Mouse (Mus musculus) v-Abl transformed pro-B cells (cell line): ENCODE measurements around the gene Homer3.

Source experiments
- in situ Hi-C, 2 experiments: fragments of 400-800 bp; cut with MboI; formaldehyde crosslinking; loops; one replicate each; pipeline ENCODE4 v1.15.1; 2025; ENCODE audit not compliant: unreplicated experiment in 2 of 2

Homer3 gene

DNA sequence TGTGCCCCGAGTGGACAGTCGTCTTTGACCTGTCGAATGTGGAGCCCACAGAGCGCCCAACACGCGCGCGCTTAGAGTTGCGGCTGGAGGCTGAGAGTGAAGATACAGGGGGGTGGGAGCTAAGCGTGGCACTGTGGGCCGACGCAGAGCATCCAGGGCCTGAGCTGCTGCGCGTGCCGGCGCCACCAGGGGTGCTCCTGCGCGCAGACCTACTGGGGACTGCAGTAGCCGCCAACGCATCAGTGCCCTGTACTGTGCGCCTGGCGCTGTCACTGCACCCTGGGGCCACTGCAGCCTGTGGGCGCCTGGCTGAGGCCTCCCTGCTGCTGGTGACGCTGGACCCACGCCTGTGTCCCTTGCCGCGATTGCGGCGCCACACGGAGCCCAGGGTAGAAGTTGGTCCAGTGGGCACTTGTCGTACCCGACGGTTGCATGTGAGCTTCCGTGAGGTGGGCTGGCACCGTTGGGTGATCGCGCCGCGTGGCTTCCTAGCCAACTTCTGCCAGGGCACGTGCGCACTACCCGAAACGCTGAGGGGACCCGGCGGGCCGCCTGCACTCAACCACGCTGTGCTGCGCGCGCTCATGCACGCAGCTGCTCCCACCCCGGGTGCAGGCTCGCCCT lies 48.2 kb downstream of the Homer3 start:
- in situ Hi-C loops = no loop called here

DNA sequence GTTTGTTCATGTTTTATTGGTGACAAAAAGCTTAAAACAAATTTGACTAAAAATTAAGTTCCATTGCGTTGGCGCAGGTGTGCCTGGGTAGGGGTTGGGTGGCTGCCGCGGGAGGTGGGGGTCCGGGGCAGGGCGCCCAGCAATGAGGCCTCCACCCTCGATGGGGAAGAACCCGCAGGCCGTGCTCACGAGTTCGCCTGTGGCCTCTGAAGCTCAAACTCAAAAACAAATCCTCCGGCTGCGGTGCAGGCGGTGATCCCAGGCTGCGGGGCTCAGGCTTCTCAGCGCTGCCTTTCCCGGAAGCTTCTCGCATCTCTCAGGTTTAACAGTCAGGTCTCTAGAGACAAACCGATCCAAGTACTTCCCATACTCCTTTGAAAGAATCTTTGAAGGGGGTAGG lies 48.9 kb downstream of the Homer3 start:
- in situ Hi-C loops = no loop called here

DNA sequence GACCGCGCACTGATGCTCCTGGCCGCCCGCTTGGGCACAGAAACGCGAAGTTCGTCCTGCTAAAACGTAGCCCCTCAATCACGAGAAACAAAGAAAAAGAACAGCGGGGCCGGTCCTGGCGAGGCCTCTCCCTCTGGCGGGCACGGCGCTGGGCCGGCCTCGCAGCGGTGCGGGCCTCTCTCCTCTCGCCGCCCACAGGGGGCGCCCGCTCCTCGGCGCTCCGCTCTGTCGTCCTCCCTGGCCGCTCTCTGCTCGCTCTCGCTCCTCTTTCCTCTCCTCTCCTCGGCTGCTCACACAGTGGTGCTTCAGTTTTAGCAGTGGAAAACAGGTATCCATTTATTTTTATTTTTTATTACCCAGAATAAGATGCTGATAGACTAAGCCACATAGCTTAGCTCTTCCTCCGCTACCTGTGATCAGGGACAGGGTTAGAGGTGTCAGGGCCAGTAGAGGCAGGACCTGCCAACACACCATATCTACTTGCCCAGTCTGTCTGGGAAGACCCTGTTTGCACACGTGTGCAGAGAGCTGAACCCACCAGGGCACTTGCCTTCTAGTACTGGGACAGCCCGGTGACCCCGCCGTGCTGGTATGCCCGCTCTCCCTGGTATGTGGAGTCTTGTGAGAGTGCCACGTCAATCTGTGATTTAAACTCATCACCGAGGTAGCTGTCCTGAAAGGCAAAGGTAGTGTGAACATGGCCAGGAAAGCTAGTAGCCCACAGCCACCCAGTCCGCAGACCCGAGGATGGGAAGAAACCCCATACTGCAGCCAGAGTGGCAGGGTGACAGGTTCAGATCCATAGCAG lies 49.6 kb downstream of the Homer3 start:
- in situ Hi-C loops = no loop called here

DNA sequence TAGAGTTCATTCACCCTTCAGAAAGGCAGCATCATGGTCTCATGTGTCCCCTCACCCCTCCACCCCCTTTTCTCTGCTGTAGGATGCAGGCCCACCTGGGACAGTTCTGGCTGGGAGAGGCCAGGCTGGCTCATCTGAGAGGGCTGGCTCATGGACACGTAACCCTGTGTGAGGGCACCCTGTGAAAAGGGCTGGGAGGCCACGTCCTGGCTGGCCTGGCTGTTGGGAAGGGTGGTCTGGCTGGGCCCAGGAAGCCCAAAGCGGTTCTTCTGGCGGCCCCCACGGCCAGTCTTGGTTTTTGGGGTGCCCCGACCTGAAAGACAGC lies 50.2 kb downstream of the Homer3 start:
- in situ Hi-C loops = no loop called here

DNA sequence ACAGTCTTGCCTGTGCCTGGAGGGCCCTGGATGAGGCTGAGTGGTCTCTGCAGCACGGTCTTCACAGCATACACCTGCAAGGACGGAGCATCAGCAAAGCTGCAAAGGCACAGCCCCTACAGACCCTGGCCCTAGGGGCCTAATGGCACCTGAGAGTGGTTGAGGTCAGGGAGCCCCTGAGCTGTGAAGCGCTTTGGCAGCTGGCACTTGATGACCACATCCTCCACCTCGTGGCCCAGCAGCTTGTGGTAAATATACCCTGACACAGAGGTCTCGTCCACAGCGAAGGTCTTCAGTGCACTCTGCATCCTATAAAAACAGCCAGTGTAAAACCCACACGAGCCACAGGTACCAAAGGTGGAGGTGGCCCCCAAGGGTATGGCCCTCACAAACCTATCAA lies 56.3 kb downstream of the Homer3 start:
- in situ Hi-C loops = no loop called here

DNA sequence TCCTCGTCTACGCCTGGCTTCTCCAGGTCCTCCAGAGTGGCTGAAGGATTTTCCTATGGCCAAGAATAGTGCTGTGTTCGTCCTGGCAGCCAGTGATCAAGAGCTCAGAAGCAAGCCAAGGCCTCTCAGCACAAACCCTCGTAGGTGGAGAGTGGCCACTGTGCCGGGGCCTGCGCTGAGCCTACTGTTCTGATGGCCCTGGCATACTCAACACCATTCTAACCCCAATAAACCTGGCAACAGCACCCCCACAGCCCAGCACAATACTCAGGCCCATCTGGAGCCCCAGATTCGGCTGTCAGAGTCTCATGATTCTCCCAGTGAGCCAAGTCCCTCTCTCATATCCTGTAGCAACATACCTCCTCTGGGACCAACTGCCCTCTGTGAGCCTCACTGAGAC lies 58.0 kb downstream of the Homer3 start:
- in situ Hi-C loops = loop anchor here in 1 of 2 experiments (5.0 kb wide), 1 partner anchor 33 kb away; no protein-coding TSS in a partner anchor

DNA sequence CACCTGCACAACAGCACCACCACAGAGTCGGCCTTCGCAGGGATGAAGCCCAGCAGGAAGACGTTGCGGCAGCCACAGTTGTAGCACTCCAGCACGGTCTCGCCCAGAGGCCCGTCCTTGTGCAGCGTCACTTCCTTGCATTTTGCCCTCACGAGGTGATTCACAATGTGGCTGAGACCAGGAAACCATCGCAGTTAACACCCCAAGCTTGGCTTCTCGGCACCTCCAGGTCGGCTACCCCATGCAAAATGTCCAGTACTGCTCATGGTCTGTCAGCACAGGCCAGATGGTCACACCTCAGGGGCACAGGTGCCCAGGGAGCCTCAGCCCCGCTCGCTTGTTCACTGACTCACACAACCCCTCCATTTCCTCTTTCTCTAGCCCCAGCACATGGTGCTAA lies 59.4 kb downstream of the Homer3 start:
- in situ Hi-C loops = loop anchor here in 1 of 2 experiments (5.0 kb wide), 1 partner anchor 35 kb away; no protein-coding TSS in a partner anchor

DNA sequence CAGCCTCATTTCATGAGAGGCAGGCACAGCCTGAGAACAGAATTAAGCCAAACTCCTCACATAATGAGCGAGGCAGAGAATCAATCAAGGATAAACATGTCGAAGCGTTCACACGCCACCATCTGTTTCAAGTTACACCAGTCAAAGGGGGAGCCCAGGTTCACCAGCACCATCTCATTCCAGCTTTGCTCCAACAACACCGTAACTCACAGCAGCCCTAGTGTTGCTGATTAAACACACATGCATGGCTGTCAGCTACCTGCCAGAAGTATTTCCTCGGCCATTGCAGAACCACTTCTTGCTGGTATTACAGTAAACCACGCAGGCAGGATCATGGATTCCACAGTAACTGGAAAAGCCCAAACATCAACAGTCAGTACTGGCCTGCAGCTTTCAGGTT lies 60.4 kb downstream of the Homer3 start:
- in situ Hi-C loops = loop anchor here in 1 of 2 experiments (5.0 kb wide), 1 partner anchor 36 kb away; no protein-coding TSS in a partner anchor

DNA sequence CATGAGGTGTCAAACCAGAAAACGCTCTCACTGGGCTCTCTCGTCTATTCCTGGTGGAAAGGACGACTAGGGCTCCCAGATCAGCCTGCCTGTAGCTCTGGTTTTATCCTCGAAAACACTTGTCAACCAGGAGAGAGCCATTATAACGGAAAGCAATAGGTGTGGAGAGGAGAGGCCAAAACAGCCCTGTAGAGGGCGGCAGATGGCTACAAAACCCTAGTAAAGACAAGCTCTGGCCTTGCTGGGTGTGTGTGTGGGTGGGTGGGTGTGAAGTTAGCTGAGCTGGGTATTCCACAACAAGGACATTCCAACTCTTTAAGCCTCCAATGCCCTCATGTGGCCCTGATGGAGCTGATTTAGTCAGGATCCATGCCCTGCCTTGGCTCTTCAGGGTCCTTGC lies 61.1 kb downstream of the Homer3 start:
- in situ Hi-C loops = loop anchor here in 1 of 2 experiments (5.0 kb wide), 1 partner anchor 36 kb away; no protein-coding TSS in a partner anchor
